Mouse (Mus musculus) right cerebral cortex, postnatal 36 days (tissue): ENCODE measurements at regions not wholly inside any gene's neighbourhood (a gene's known extent, or its start where the extent isn't known, plus 50 kb on each side); places are given as distances from the start of the nearest gene placed in this dataset.

Experiments used
- DNase-seq, 2 experiments: peaks; one replicate each; pipeline ENCODE4 v3.0.0; 2022; ENCODE audit warnings: low spot score in 2 of 2, mixed read lengths in 1 of 2

DNA sequence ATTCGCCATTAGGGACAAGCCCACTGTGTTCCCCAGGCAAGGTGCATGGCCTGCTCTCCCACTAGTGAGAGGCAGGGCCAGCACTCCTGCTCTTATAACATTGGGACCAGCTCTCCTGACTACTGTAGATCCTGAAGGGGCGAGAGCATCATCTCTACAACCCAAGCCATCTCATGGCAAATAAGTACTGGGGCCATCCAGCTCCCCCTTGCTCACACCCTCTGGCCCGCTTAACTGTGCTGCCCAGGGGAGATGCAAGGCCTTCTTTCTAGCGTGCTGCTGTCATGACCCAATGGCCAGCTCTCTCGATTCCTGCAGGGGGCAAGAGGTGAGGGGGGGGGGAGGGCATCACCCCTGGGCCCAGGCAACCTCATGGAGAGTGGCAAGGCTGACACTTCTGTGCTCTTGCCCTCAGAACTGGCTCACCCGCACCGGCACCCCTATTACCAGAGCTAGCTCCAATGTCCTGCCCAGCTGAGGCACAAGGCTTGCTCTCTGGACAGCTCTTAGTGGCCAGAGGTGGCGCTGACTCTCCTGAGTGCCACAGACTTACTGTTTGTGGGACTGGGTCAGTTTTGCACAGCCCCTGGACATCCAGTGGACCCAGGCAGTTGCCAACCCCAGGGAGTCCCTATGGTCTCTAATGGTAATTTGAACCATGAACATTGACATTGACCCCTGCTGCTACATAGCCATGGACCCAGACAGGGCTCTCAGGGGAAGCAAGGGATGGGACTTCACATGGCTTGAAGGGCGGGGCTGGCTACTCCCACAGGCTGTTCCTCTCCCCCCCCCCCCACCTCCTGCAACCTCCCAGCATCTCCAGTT, 448.2 kb downstream of the Tdrd3 start:
- DNase-seq, result no peak

DNA sequence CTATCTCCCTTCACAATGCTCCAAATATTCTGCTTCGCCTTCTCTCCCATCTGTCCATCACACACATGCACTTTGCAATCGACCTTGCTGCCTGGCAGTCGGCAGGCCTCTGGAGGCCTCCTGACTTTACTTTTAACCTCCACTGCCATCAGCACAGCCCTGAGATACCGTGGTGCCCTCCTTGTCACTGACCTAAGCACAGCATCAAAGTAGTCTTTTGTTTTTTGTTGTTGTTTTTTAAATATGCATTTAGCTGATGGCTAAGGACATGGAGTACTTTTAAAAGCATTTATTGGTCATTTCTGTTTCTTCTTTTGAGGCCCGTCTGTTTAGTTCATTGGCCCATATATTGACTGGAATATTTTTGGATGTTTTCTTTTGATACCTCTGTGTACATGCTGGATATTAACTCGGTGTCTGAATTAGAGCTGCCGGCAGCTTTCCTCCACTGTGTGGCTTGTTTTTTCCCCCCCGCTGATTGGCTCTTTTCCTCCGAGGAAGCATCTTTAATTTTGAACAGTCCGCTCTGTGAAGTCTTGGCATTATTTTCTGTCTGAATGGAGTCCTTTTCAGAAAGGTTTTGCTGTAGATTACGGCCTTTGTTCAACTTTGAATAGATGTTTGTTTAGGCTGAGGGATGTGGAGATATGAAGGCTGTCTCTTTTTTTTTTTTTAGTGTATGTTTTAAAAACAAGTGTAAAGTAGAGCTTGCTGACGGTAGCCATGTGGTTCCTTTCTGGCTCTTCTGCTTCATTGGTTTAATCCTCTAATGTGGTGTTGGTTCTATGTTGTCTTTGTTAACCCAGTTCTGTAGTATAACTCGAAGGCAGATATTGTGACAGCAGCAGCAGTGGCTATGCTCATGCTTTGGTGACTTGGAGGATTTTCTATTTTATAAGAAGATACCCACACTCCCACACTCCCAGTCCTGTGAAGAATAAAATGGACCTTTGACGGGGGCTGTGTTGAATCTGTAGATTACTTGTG, 449.1 kb downstream of the Tdrd3 start:
- DNase-seq, result no peak

DNA sequence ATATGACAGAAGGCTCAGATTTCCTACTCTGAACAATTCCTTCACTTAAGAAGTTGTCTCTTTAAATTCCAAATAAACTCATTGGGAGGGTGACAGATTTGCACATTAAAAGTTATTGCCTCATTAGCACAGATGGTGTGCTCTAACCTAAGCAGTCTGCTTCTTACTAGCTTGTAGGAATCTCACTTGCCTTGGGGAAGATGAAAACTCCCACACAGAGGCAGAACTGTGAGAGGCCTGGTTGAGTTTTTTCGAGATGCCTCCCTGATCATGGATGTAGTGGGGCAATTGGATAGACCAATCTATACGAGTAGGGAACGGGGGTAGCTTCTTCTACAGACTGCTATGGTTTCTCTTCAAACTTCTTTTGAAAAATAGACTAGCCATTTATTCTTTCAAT, 485.3 kb downstream of the Tdrd3 start:
- DNase-seq, result no peak

DNA sequence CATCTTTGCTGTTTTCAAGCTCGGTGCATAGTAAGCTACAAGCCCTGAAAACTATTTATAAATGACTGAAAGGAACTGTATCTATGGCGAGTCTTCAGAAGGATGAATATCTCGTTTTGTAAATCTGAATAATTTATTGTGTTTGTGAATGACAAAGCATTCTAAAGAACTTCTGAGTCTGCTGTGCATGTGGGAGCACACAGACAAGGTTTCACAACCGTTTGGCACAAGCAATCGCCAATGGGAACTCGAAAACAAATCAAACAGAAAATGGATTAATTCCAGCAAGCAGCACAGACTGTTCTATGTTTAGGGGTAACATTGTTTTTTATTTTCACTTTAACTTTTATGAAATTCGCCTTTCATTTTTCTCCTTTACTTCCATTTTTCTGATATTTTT, 486.0 kb downstream of the Tdrd3 start:
- DNase-seq, result no peak
